Mouse (Mus musculus): ENCODE data around the gene Gabra1. TPM values are rescaled to one million over a fixed set of nuclear protein-coding genes. Genes with fewer than 3 reads are reported as not detected.

Gene Gabra1
- total RNA-seq (2021) = under 1 TPM; 0.79 to 0.84 TPM
- long read RNA-seq, experiment 1 = 0 reads
- long read RNA-seq, experiment 2 = 0 reads

DNA sequence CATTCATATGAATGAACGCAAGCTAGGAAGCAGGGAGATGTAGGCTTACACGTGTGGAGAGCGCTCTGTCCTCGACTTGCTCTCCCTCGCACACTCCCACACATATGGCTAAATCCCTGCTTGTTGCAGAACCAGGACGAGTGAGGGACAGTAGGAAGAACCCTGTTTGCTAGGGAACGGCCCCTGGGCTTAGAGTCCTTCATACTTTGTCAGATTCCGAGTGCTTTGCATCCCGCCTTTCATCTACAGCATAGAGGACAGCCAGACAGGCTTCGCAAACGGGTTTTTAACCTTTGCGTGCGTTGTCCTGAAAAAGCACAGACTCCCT lies at the start of gene Gabra1:
TSS of gene Gabra1 (minus strand) at position 106 of the 328 bp plus-strand sequence.
- no peak for DNase-seq

DNA sequence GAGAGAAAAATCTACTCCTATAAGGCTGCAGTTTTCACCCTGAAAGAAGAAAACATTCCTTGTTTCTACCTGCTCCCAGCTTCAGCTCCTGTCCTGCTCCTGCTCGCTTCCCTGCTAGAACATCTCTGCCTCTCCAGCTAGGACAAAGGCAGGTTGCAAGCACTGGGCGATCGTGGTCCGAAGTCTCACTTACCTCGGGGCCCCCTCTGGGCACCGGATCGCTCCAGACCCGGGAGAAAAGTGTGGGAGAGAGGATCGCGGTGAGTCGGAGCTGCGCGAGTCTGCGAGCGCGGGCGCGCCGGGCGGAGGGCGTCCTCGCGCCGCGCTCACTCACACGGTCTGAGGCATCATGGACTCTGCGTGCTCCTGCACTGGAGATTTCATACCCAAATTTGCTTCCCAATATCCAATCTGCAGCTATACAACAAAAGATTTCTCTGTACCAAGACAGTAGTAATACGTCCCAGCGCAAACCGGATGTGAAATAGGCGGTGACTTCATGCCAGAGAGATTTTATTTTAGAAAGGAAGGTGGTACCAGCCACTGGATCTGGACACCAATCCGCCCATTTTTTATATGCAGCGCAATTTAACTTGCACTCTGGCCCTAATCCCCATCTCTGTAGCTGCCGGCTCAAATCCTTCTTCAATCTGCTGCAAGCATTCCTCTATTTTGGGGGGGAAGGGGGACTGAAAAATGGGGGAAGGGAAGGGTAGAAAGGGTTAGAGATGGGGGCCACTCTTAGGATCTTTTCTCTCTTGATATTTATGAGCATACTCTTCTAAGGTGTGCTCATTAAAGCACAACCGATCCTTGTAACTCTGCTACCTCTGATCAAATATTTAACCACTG lies 531 bp downstream of the Gabra1 start:
- intact Hi-C loops (cut with DNase I) = no loop called here
- DNase-seq = no peak

More for the DNA sequence above, at the start of gene Gabra1:
- intact Hi-C loops (cut with DNase I) = no loop called here

DNA sequence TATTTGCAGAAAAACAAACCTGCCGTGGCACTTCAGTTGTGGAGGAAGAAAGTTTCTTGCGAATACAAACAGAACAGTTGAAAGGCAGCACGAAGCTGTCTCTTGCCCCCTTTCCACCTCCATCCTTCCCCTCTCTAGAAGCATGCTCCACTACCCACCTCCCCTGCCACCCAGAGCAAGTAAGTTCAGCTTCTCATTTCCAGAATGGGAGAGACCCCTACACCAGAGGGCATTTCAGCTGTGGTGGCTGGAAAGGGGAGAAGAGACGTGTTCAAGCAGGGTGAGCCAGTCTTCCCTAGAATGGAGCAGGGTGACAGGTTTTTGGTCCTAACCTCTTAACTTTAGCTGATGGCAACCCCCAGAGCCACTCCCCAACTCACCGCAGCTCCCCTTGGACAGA lies 1.3 kb downstream of the Gabra1 start:
- DNase-seq = no peak
- intact Hi-C loops (cut with DNase I) = no loop called here

GRCm38 (mm10) chr11:42179535-42179934 lies 3.2 kb downstream of the Gabra1 start:
- intact Hi-C loops (cut with DNase I) = no loop called here
- DNase-seq = no peak

GRCm38 (mm10) chr11:42178296-42178695 lies 4.4 kb downstream of the Gabra1 start:
- intact Hi-C loops (cut with DNase I) = no loop called here
- DNase-seq = no peak

GRCm38 (mm10) chr11:42151396-42151795 lies 31.3 kb downstream of the Gabra1 start:
- DNase-seq = no peak
- intact Hi-C loops (cut with DNase I) = no loop called here

DNA sequence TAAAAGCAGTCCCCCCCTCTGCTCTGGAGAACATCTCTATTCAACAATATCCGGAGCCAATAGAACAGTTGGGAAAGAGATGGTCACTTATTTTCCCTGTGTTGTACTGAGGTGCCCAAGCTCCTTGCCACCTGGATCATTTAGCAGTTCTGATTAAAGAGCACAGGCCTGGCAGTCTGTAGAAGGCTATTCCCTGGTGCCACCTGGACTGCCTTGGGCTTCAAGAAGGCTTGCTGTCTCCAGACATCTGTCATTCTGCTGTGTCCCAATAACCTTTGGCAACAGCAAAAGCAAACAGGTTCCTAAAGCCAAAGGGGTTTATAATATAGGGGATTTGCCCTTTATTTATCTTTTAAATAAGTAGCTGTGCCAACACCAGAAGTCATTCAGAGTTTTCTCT lies 65.8 kb downstream of the Gabra1 start:
- intact Hi-C loops (cut with DNase I) = no loop called here
- DNase-seq = no peak

DNA sequence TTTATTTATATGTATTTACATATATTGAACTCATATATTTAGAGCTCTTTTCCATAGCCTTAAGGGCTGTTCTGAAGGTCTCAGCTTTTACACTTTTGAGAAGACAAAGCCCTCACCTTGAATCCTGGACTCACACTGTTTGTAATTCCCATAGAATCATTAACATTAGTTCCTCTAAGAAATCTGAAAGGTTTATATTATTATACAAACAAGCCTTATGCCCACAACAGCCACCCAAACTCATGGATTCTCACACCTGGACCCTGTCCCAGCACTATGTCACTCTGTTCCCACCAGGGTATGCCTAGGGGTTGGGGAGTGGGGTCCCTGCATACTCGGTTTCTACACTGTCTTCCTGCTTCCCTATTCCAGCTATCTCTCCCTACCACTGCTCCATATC lies 72.7 kb downstream of the Gabra1 start:
- intact Hi-C loops (cut with DNase I) = no loop called here
- no peak for DNase-seq

GRCm38 (mm10) chr11:42109627-42110026 lies 73.1 kb downstream of the Gabra1 start:
- DNase-seq = no peak
- intact Hi-C loops (cut with DNase I) = no loop called here

DNA sequence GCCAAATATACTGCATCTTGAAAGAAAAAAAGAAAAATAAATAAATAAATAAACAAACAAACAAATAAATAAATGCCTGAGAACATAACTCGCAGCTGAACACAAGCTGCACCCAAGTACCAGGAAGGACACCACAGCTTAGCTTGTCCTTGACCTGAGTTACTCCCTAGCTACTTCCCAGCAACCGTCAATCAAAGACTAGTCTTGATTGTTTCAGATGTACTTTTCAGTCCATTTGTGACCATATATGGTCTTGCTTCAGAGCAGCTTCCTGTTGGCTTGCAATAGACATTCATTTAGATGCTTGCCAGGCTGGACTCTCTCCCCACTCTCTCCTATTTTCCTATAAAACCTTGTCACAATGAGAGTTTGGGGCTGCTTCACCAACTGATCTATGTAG lies 87.2 kb downstream of the Gabra1 start:
- intact Hi-C loops (cut with DNase I) = no loop called here
- no peak for DNase-seq

Other genes with a start within 250 kb of the Gabra1 start
- under 1 TPM in 1 of 2 experiments, not detected in 1; 0.25 TPM for gene Gabrg2, start 182.1 kb downstream of the Gabra1 start, total RNA-seq (2021)
- not detected for gene Gabra6, start 138.1 kb upstream of the Gabra1 start, total RNA-seq (2021)
- under 1 TPM; 0.30 to 0.36 TPM for gene Gabrb2, start 236.8 kb upstream of the Gabra1 start, total RNA-seq (2021)

All from gastrocnemius, postnatal 36 days (tissue).